Mouse (Mus musculus): ENCODE results near the gene Pds5b. TPM values are rescaled to one million over a fixed set of nuclear protein-coding genes. Genes with fewer than 3 reads are reported as not detected.
"Not testable (repeated sequence)": the region's sequence is repeated elsewhere in the genome, so short reads cannot be mapped to it uniquely, and the experiment has no call there.

The Pds5b gene
- total and polyA plus RNA-seq, 3 experiments = 21.9 to 52.7 (median 46.2) TPM

DNA sequence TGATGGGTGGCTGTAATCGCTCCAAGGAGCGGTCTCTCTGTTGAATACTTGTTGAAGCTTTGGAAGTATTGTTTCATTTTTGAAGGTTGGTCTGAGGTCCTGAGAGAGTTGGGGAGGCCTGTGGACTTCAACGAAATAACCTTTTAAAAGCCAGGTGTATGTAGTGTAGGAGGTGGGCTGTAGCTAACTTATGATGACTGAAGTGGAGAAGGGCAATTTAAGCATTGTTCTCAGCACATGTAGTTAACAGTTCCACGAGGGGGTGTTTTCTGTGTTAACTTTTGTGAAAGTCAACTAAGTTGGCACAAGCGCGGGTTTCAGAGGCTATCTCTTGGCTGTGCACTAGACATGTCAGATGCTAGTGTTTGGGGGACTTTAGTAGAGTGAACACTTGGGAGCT lies 1.3 kb downstream of the Pds5b start:
- Histone ChIP-seq H3K4me1 (ENCODE audit: control insufficient read depth in 1 of 2, insufficient read depth in 2 of 2, low read length in 2 of 2) (peaks cover 0 to 13% of the 10 kb centered on the region in 2 experiments; a peak in 3 of 4 replicates), H3K27ac (ENCODE audit: control insufficient read depth, low read depth, low read length) (no peak overlapping the region), H3K27me3 (ENCODE audit: control insufficient read depth in 1 of 2, insufficient read depth in 2 of 2, low read length in 2 of 2) (no peaks in the 10 kb centered on the region), H3K9me3 (replicated peaks; ENCODE audit: insufficient read depth, low read length) (no peaks in the 10 kb centered on the region), H3K79me2 (ENCODE audit: control insufficient read depth, insufficient read depth, low read length, poor library complexity) (peaks cover 52% of the 10 kb centered on the region), H3K36me3 (ENCODE audit: control insufficient read depth in 1 of 2, insufficient read depth in 2 of 2, low read length in 2 of 2) (peaks cover 0 to 21% of the 10 kb centered on the region in 2 experiments; a peak in 3 of 4 replicates), H3K4me3 (ENCODE audit: control insufficient read depth in 1 of 2, insufficient read depth in 1 of 2, low read depth in 2 of 2, low read length in 2 of 2) (peak overlapping the region; percentile 96), H3K9ac (ENCODE audit: control insufficient read depth, low read depth, low read length, poor library complexity, severe bottlenecking) (peak overlapping the region; percentile 100)
- peak; percentile 64 for DNase-seq (ENCODE audit: low read depth, low spot score)
- no peak for TF ChIP-seq USF2 (IDR thresholded peaks at IDR 0.05; ENCODE audit: borderline replicate concordance in 1 of 2, insufficient read depth in 1 of 2, low read depth in 1 of 2, low read length in 2 of 2)
- 0 out of 2 replicates have a peak, but pooled peaks have one; percentile 43 for TF ChIP-seq MXI1 (IDR thresholded peaks at IDR 0.05; ENCODE audit: low read depth, low read length)
- no peak; the same call in none of the 2 replicates for TF ChIP-seq RAD21 (IDR thresholded peaks at IDR 0.05; ENCODE audit: low read depth, low read length)
- TF ChIP-seq MYC (IDR thresholded peaks at IDR 0.05; ENCODE audit: low read depth, low read length) = peak; percentile 67
- 0 out of 2 replicates have a peak, but pooled peaks have one; percentile 9 for TF ChIP-seq CHD1 (IDR thresholded peaks at IDR 0.05; ENCODE audit: low read depth, low read length)
- TF ChIP-seq SMC3 (IDR thresholded peaks at IDR 0.05; ENCODE audit: low read depth, low read length) = peak; percentile 14; the same call in 1 of the 2 replicates

DNA sequence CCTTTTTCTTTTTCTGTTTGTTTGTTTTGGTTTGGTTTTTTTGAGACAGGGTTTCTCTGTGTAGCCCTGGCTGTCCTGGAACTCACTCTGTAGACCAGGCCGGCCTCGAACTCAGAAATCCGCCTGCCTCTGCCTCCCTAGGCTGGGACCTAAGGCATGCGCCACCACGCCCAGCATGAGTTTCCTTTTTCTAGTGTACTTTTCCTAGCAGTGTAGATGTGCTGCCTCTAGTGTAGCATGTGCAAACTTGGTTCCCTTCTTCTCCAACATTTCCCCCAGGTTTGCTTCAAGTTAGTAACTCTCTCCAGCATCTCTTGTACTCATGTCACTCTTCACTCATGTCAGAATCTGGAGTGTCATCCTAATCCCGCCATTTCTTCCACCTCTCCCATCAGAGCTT lies 9.3 kb downstream of the Pds5b start:
- Histone ChIP-seq H3K36me3 (ENCODE audit: control insufficient read depth in 1 of 2, insufficient read depth in 2 of 2, low read length in 2 of 2) (peaks cover 0 to 13% of the 10 kb centered on the region in 2 experiments; a peak in 2 of 4 replicates), H3K79me2 (ENCODE audit: control insufficient read depth, insufficient read depth, low read length, poor library complexity) (peaks cover 68% of the 10 kb centered on the region)
- not testable (repeated sequence) for H3K9ac ChIP-seq (ENCODE audit: control insufficient read depth, low read depth, low read length, poor library complexity, severe bottlenecking); H3K27ac ChIP-seq (ENCODE audit: control insufficient read depth, low read depth, low read length); H3K4me1 ChIP-seq (ENCODE audit: control insufficient read depth in 1 of 2, insufficient read depth in 2 of 2, low read length in 2 of 2); H3K27me3 ChIP-seq (ENCODE audit: control insufficient read depth in 1 of 2, insufficient read depth in 2 of 2, low read length in 2 of 2); H3K9me3 ChIP-seq (replicated peaks; ENCODE audit: insufficient read depth, low read length); H3K4me3 ChIP-seq (ENCODE audit: control insufficient read depth in 1 of 2, insufficient read depth in 1 of 2, low read depth in 2 of 2, low read length in 2 of 2)
- peak; percentile 44 for DNase-seq (ENCODE audit: low read depth, low spot score)
- peak; percentile 93 for TF ChIP-seq TBP (IDR thresholded peaks at IDR 0.05; ENCODE audit: low read depth, low read length)

- Histone ChIP-seq H3K27ac (ENCODE audit: control insufficient read depth, low read depth, low read length) (no peak overlapping the region), H3K9ac (ENCODE audit: control insufficient read depth, low read depth, low read length, poor library complexity, severe bottlenecking) (no peak overlapping the region)
- peak; percentile 78 for DNase-seq (ENCODE audit: low read depth, low spot score)
- no peak for TF ChIP-seq USF1 (IDR thresholded peaks at IDR 0.05; ENCODE audit: low read depth, low read length)
- TF ChIP-seq POLR2AphosphoS2 (IDR thresholded peaks at IDR 0.05; ENCODE audit: low read length) = no peak
- TF ChIP-seq BHLHE40 (IDR thresholded peaks at IDR 0.05; ENCODE audit: borderline replicate concordance, low read depth, low read length) = peak; percentile 79
- TF ChIP-seq JUND (IDR thresholded peaks at IDR 0.05; ENCODE audit: low read depth, low read length) = no peak
- no peak for TF ChIP-seq ZNF384 (IDR thresholded peaks at IDR 0.05; ENCODE audit: low read depth, low read length)
- no peak for TF ChIP-seq ZKSCAN1 (IDR thresholded peaks at IDR 0.05; ENCODE audit: low read depth, low read length)
- TF ChIP-seq RAD21 (IDR thresholded peaks at IDR 0.05; ENCODE audit: low read depth, low read length) = no peak
- peak; percentile 54; the same call in 1 of the 2 replicates for TF ChIP-seq SIN3A (IDR thresholded peaks at IDR 0.05; ENCODE audit: low read length)
- TF ChIP-seq UBTF (IDR thresholded peaks at IDR 0.05; ENCODE audit: borderline replicate concordance, insufficient read depth, low read depth, low read length) = no peak
- peak; percentile 72; the same call in 1 of the 2 replicates for TF ChIP-seq MAFK (IDR thresholded peaks at IDR 0.05; ENCODE audit: borderline replicate concordance, low read depth, low read length)
- TF ChIP-seq SMC3 (IDR thresholded peaks at IDR 0.05; ENCODE audit: low read depth, low read length) = no peak
- peak; percentile 77 for TF ChIP-seq ETS1 (IDR thresholded peaks at IDR 0.05; ENCODE audit: low read depth, low read length)
- TF ChIP-seq TBP (IDR thresholded peaks at IDR 0.05; ENCODE audit: low read depth, low read length) = no peak
- no peak for TF ChIP-seq CTCF (IDR thresholded peaks at IDR 0.05 in 2 of 3, conservative IDR thresholded peaks at IDR 0.05 in 1 of 3; ENCODE audit: control insufficient read depth in 1 of 3, insufficient read depth in 1 of 3, low read depth in 2 of 3, low read length in 3 of 3, poor library complexity in 1 of 3, severe bottlenecking in 1 of 3)
- TF ChIP-seq CHD1 (IDR thresholded peaks at IDR 0.05; ENCODE audit: low read depth, low read length) = no peak
- peak; percentile 36; the same call in 1 of the 2 replicates for TF ChIP-seq MYC (IDR thresholded peaks at IDR 0.05; ENCODE audit: low read depth, low read length)
- TF ChIP-seq MAX (IDR thresholded peaks at IDR 0.05; ENCODE audit: low read length) = no peak
- TF ChIP-seq GABPA (IDR thresholded peaks at IDR 0.05; ENCODE audit: low read depth, low read length) = no peak
- TF ChIP-seq KAT2A (conservative IDR thresholded peaks at IDR 0.05; ENCODE audit: low read depth, low read length) = no peak
- TF ChIP-seq POLR2AphosphoS5 (IDR thresholded peaks at IDR 0.05; ENCODE audit: borderline replicate concordance, low read depth, low read length) = no peak
- TF ChIP-seq TCF12 (IDR thresholded peaks at IDR 0.05; ENCODE audit: low read depth, low read length) = peak; percentile 73
- TF ChIP-seq ZMIZ1 (IDR thresholded peaks at IDR 0.05; ENCODE audit: low read depth, low read length) = no peak
- TF ChIP-seq POLR2A (IDR thresholded peaks at IDR 0.05; ENCODE audit: control insufficient read depth in 1 of 2, insufficient read depth in 1 of 2, low read depth in 1 of 2, low read length in 2 of 2, poor library complexity in 1 of 2) = no peak
Measured at GRCm38 (mm10) chr5:150690685-150691084, 17.1 kb downstream of the Pds5b start.

More at GRCm38 (mm10) chr5:150690685-150691084, 17.1 kb downstream of the Pds5b start:
- H3K79me2 ChIP-seq (ENCODE audit: control insufficient read depth, insufficient read depth, low read length, poor library complexity) = peaks cover 51% of the 10 kb centered on the region
- H3K4me1 ChIP-seq (ENCODE audit: control insufficient read depth in 1 of 2, insufficient read depth in 2 of 2, low read length in 2 of 2) = peaks cover 7 to 16% of the 10 kb centered on the region in 2 experiments
- no peaks in the 10 kb centered on the region for H3K27me3 ChIP-seq (ENCODE audit: control insufficient read depth in 1 of 2, insufficient read depth in 2 of 2, low read length in 2 of 2)
- H3K9me3 ChIP-seq (replicated peaks; ENCODE audit: insufficient read depth, low read length) = no peaks in the 10 kb centered on the region
- H3K36me3 ChIP-seq (ENCODE audit: control insufficient read depth in 1 of 2, insufficient read depth in 2 of 2, low read length in 2 of 2) = peaks cover 0 to 17% of the 10 kb centered on the region in 2 experiments; a peak in 3 of 4 replicates
- no peak overlapping the region for H3K4me3 ChIP-seq (ENCODE audit: control insufficient read depth in 1 of 2, insufficient read depth in 1 of 2, low read depth in 2 of 2, low read length in 2 of 2)
